Mouse (Mus musculus) embryonic facial prominence, embryonic 10.5 days (tissue): ENCODE measurements around the gene Lingo4. TPM values are rescaled to one million over a fixed set of nuclear protein-coding genes. Genes with fewer than 3 reads are reported as not detected.

Experiments used
- DNase-seq: peaks from one replicate; pipeline ENCODE4 v3.0.0-alpha.2; 2017; ENCODE audit warnings: low spot score
- H3K27ac ChIP-seq: fragments of 300-500 bp; sonication (generic); replicated peaks from 2 replicates; pipeline ENCODE4 v1.5.1; 2016; ENCODE audit warnings: mild to moderate bottlenecking
- H3K27me3 ChIP-seq: fragments of 300-500 bp; sonication (generic); replicated peaks from 2 replicates; pipeline ENCODE4 v1.6.1; 2016; ENCODE audit warnings: low read depth, mild to moderate bottlenecking; ENCODE audit not compliant: poor library complexity, severe bottlenecking
- H3K36me3 ChIP-seq: fragments of 300-500 bp; sonication (generic); replicated peaks from 2 replicates; pipeline ENCODE4 v1.6.1; 2016; ENCODE audit warnings: mild to moderate bottlenecking, moderate library complexity
- H3K4me1 ChIP-seq: fragments of 300-500 bp; sonication (generic); 2 replicates; pipeline ENCODE4 v1.6.1; 2016
- H3K4me3 ChIP-seq: fragments of 300-500 bp; sonication (generic); 2 replicates; pipeline ENCODE4 v1.5.1; 2016; ENCODE audit warnings: mild to moderate bottlenecking, moderate library complexity
- H3K9me3 ChIP-seq: fragments of 300-500 bp; sonication (generic); 2 replicates; pipeline ENCODE4 v1.6.1; 2016; ENCODE audit warnings: mild to moderate bottlenecking
- WGBS: fragments of 180-500 bp; shearing (Covaris S2); methylation state at CpG from one replicate; pipeline ENCODE4 v1.1.7; 2016; 5-methylcytosine and 5-hydroxymethylcytosine counted together
- polyA plus RNA-seq: library from polyadenylated mRNA; unstranded; fragments of >200 nt; fragmentation: Nextera tagmentation; extraction: Ambion mirVana; gene quantifications from 2 replicates; pipeline ENCODE4 v1.2.1, GENCODE M21; 2016

Lingo4 gene
- polyA plus RNA-seq, 1 experiment from 2014 or later: 0.07 TPM

- WGBS: 2% methylated on average over 10 of the region's 10 CpGs
- no peaks in the 10 kb centered on the region for H3K36me3 ChIP-seq
- peaks cover 36% of the 10 kb centered on the region for H3K4me1 ChIP-seq
- H3K4me3 ChIP-seq: peak overlapping the region; percentile 37
- DNase-seq: peak; percentile 20
- H3K27ac ChIP-seq: no peak overlapping the region
- H3K27me3 ChIP-seq: peaks cover 65% of the 10 kb centered on the region
- no peaks in the 10 kb centered on the region for H3K9me3 ChIP-seq
Measured at GRCm38 (mm10) chr3:94373090-94373489, 25.2 kb upstream of the Lingo4 start.

GRCm38 (mm10) chr3:94373597-94374011, 24.7 kb upstream of the Lingo4 start:
- 2% methylated on average over 5 of the region's 5 CpGs for WGBS
- peak overlapping the region; percentile 37 for H3K4me3 ChIP-seq
- H3K36me3 ChIP-seq: no peaks in the 10 kb centered on the region
- DNase-seq: peak; percentile 35
- H3K9me3 ChIP-seq: no peaks in the 10 kb centered on the region
- peaks cover 36% of the 10 kb centered on the region for H3K4me1 ChIP-seq
- H3K27me3 ChIP-seq: peaks cover 65% of the 10 kb centered on the region
- no peak overlapping the region for H3K27ac ChIP-seq

GRCm38 (mm10) chr3:94374636-94375035, 23.7 kb upstream of the Lingo4 start:
- H3K27ac ChIP-seq: no peak overlapping the region
- no peaks in the 10 kb centered on the region for H3K36me3 ChIP-seq
- peaks cover 37% of the 10 kb centered on the region for H3K4me1 ChIP-seq
- no peak for DNase-seq
- H3K9me3 ChIP-seq: no peaks in the 10 kb centered on the region
- no peak overlapping the region for H3K4me3 ChIP-seq
- peaks cover 63% of the 10 kb centered on the region for H3K27me3 ChIP-seq

GRCm38 (mm10) chr3:94375146-94375545, 23.2 kb upstream of the Lingo4 start:
- H3K9me3 ChIP-seq: no peaks in the 10 kb centered on the region
- no peaks in the 10 kb centered on the region for H3K36me3 ChIP-seq
- no peak overlapping the region for H3K4me3 ChIP-seq
- H3K4me1 ChIP-seq: peaks cover 42% of the 10 kb centered on the region
- H3K27ac ChIP-seq: no peak overlapping the region
- peaks cover 63% of the 10 kb centered on the region for H3K27me3 ChIP-seq
- 80% methylated on average over 2 of the region's 2 CpGs for WGBS
- DNase-seq: no peak

GRCm38 (mm10) chr3:94375861-94376260, 22.5 kb upstream of the Lingo4 start:
- H3K27me3 ChIP-seq: peaks cover 63% of the 10 kb centered on the region
- no peaks in the 10 kb centered on the region for H3K9me3 ChIP-seq
- 55% methylated on average over 5 of the region's 5 CpGs for WGBS
- no peak for DNase-seq
- no peak overlapping the region for H3K4me3 ChIP-seq
- H3K36me3 ChIP-seq: no peaks in the 10 kb centered on the region
- H3K4me1 ChIP-seq: peaks cover 49% of the 10 kb centered on the region
- H3K27ac ChIP-seq: no peak overlapping the region

GRCm38 (mm10) chr3:94377028-94377923, 21.0 kb upstream of the Lingo4 start:
- Histone ChIP-seq H3K27me3 (peaks cover 54% of the 10 kb centered on the region), H3K27ac (no peak overlapping the region), H3K4me1 (peaks cover 40% of the 10 kb centered on the region), H3K9me3 (no peaks in the 10 kb centered on the region), H3K36me3 (no peaks in the 10 kb centered on the region), H3K4me3 (no peak overlapping the region)
- DNase-seq: no peak
- 20% methylated on average over 13 of the region's 13 CpGs for WGBS

GRCm38 (mm10) chr3:94379831-94380510, 18.3 kb upstream of the Lingo4 start:
- Histone ChIP-seq H3K9me3 (no peaks in the 10 kb centered on the region), H3K27ac (no peak overlapping the region; the same call in 1 of the 2 replicates), H3K4me3 (no peak overlapping the region), H3K27me3 (peaks cover 31% of the 10 kb centered on the region), H3K4me1 (peaks cover 18% of the 10 kb centered on the region), H3K36me3 (no peaks in the 10 kb centered on the region)
- 19% methylated on average over 9 of the region's 9 CpGs for WGBS
- peak; percentile 36 for DNase-seq

- Histone ChIP-seq H3K9me3 (no peaks in the 10 kb centered on the region), H3K27ac (no peak overlapping the region), H3K27me3 (0 out of 2 replicates have a peak, but pooled peaks cover 11% of the 10 kb centered on the region), H3K36me3 (no peaks in the 10 kb centered on the region), H3K4me1 (peaks cover 13% of the 10 kb centered on the region), H3K4me3 (no peak overlapping the region)
- DNase-seq: no peak
- WGBS: 78% methylated on average over 5 of the region's 5 CpGs
Measured at GRCm38 (mm10) chr3:94382308-94382707, 16.0 kb upstream of the Lingo4 start.

GRCm38 (mm10) chr3:94383476-94383875, 14.8 kb upstream of the Lingo4 start:
- H3K9me3 ChIP-seq: no peaks in the 10 kb centered on the region
- no peaks in the 10 kb centered on the region for H3K36me3 ChIP-seq
- no peak overlapping the region for H3K27ac ChIP-seq
- WGBS: 62% methylated on average over 3 of the region's 3 CpGs
- peaks cover 12% of the 10 kb centered on the region for H3K4me1 ChIP-seq
- DNase-seq: no peak
- 0 out of 2 replicates have a peak, but pooled peaks cover 3% of the 10 kb centered on the region for H3K27me3 ChIP-seq
- no peak overlapping the region for H3K4me3 ChIP-seq

GRCm38 (mm10) chr3:94386671-94387070, 11.6 kb upstream of the Lingo4 start:
- no peaks in the 10 kb centered on the region for H3K4me1 ChIP-seq
- H3K9me3 ChIP-seq: no peaks in the 10 kb centered on the region
- 76% methylated on average over 4 of the region's 4 CpGs for WGBS
- H3K4me3 ChIP-seq: no peak overlapping the region
- H3K36me3 ChIP-seq: no peaks in the 10 kb centered on the region
- no peak overlapping the region for H3K27ac ChIP-seq
- 0 out of 2 replicates have a peak, but pooled peaks cover 9% of the 10 kb centered on the region for H3K27me3 ChIP-seq
- DNase-seq: no peak

- Histone ChIP-seq H3K9me3 (no peaks in the 10 kb centered on the region), H3K4me3 (no peak overlapping the region), H3K27me3 (0 out of 2 replicates have a peak, but pooled peaks cover 9% of the 10 kb centered on the region), H3K4me1 (no peaks in the 10 kb centered on the region), H3K36me3 (no peaks in the 10 kb centered on the region), H3K27ac (no peak overlapping the region)
- DNase-seq: no peak
- WGBS: 92% methylated on average over 10 of the region's 10 CpGs
Measured at GRCm38 (mm10) chr3:94387391-94387790, 10.9 kb upstream of the Lingo4 start.

GRCm38 (mm10) chr3:94388047-94388446, 10.3 kb upstream of the Lingo4 start:
- 79% methylated on average over 5 of the region's 5 CpGs for WGBS
- Histone ChIP-seq H3K36me3 (no peaks in the 10 kb centered on the region), H3K27ac (no peak overlapping the region), H3K4me1 (no peaks in the 10 kb centered on the region), H3K9me3 (no peaks in the 10 kb centered on the region), H3K4me3 (no peak overlapping the region), H3K27me3 (0 out of 2 replicates have a peak, but pooled peaks cover 9% of the 10 kb centered on the region)
- DNase-seq: no peak
